Mouse (Mus musculus) spleen, adult 2 months (tissue): Measurements from ENCODE around the gene Slc26a1.

ENCODE experiments used
- CTCF ChIP-seq: fragments of 200-500 bp; IDR thresholded peaks from 2 replicates; pipeline ENCODE4 v1.5.1; 2011; ENCODE audit warnings: mild to moderate bottlenecking, inconsistent platforms; ENCODE audit not compliant: insufficient read depth, insufficient read length, insufficient replicate concordance; ENCODE audit errors: extremely low read depth
- POLR2A ChIP-seq: fragments of 200-500 bp; IDR thresholded peaks from 2 replicates; pipeline ENCODE4 v1.6.1; 2011; ENCODE audit warnings: low read depth, low read length, inconsistent platforms

- TF ChIP-seq CTCF: no peak
- no peak for TF ChIP-seq POLR2A
These were observed 10.3 kb downstream of the Slc26a1 start for GRCm38 (mm10) chr5:108665066-108665465.
